Mouse (Mus musculus): ENCODE measurements around the gene Akt1s1. TPM values are rescaled to one million over a fixed set of nuclear protein-coding genes. Genes with fewer than 3 reads are reported as not detected.

Gene Akt1s1
- total and polyA plus RNA-seq, 3 experiments = 9.5 to 24.2 (median 23.3) TPM

- TF ChIP-seq TCF12 (IDR thresholded peaks at IDR 0.05; ENCODE audit: low read depth, low read length) (peak; percentile 37; the same call in 1 of the 2 replicates), ZNF384 (IDR thresholded peaks at IDR 0.05; ENCODE audit: low read depth, low read length) (no peak), KAT2A (IDR thresholded peaks at IDR 0.05; ENCODE audit: insufficient replicate concordance, low read length) (no peak), POLR2AphosphoS2 (IDR thresholded peaks at IDR 0.05; ENCODE audit: low read depth, low read length) (no peak), UBTF (IDR thresholded peaks at IDR 0.05; ENCODE audit: low read depth, low read length) (0 out of 2 replicates have a peak, but pooled peaks have one; percentile 42), NELFE (IDR thresholded peaks at IDR 0.05; ENCODE audit: low read depth, low read length) (peak; percentile 77; the same call in 1 of the 2 replicates), ZMIZ1 (IDR thresholded peaks at IDR 0.05; ENCODE audit: low read depth, low read length) (peak; percentile 59; the same call in 1 of the 2 replicates), POLR2A (IDR thresholded peaks at IDR 0.05; ENCODE audit: low read depth, low read length) (no peak), SMC3 (IDR thresholded peaks at IDR 0.05; ENCODE audit: low read depth, low read length) (no peak)
- Histone ChIP-seq H3K27me3 (replicated peaks) (no peaks in the 10 kb centered on the region), H3K4me3 (replicated peaks in 1 of 3; ENCODE audit: low read depth in 2 of 3, low read length in 2 of 3, poor library complexity in 1 of 3) (peak within 1 kb of the TSS; percentile 77 to 89 (median 86)), H3K79me2 (replicated peaks; ENCODE audit: control insufficient read depth, extremely low read depth, insufficient read depth, poor library complexity, severe bottlenecking) (peaks cover 67% of the 10 kb centered on the region), H3K4me2 (ENCODE audit: insufficient read depth, low read depth, poor library complexity, severe bottlenecking) (peak within 1 kb of the TSS; percentile 95), H3K9ac (ENCODE audit: insufficient read depth, low read depth) (peak within 1 kb of the TSS; percentile 93), H3K4me1 (ENCODE audit: control insufficient read depth in 1 of 2, insufficient read depth in 2 of 2) (peaks cover 27 to 41% of the 10 kb centered on the region in 2 experiments), H3K36me3 (replicated peaks in 1 of 2; ENCODE audit: control insufficient read depth in 1 of 2, insufficient read depth in 1 of 2, low read length in 1 of 2) (peaks cover 36 to 64% of the 10 kb centered on the region in 2 experiments), H3K27ac (ENCODE audit: insufficient read depth, low read depth) (peak within 1 kb of the TSS; percentile 97), H3K9me3 (replicated peaks; ENCODE audit: low read length) (no peaks in the 10 kb centered on the region)
- no peak for DNase-seq (ENCODE audit: extremely low read depth)
- in situ Hi-C loops (cut with MboI; ENCODE audit: low pct_ligation_motif_present, low pct_unique_long_range_greater_than_20kb, low sequenced_read_pairs) (no loop called here), dilution Hi-C loops (cut with MboI; ENCODE audit: extremely low pct_ligation_motif_present, extremely low pct_unique_long_range_greater_than_20kb, low sequenced_read_pairs) (no loop called here)
These were observed 32.2 kb upstream of the Akt1s1 start, which contains the start of gene Atf5 for GRCm38 (mm10) chr7:44816470-44817021. TSS of gene Atf5 (minus strand) at chr7:44816658.

GRCm38 (mm10) chr7:44817441-44817840, 31.4 kb upstream of the Akt1s1 start:
- peaks cover 27 to 57% of the 10 kb centered on the region in 2 experiments for H3K36me3 ChIP-seq (replicated peaks in 1 of 2; ENCODE audit: control insufficient read depth in 1 of 2, insufficient read depth in 1 of 2, low read length in 1 of 2)
- H3K4me2 ChIP-seq (ENCODE audit: insufficient read depth, low read depth, poor library complexity, severe bottlenecking) = peak overlapping the region; percentile 95
- peak overlapping the region; percentile 77 to 89 (median 86) for H3K4me3 ChIP-seq (replicated peaks in 1 of 3; ENCODE audit: low read depth in 2 of 3, low read length in 2 of 3, poor library complexity in 1 of 3)
- in situ Hi-C loops (cut with MboI; ENCODE audit: low pct_ligation_motif_present, low pct_unique_long_range_greater_than_20kb, low sequenced_read_pairs) (no loop called here), dilution Hi-C loops (cut with MboI; ENCODE audit: extremely low pct_ligation_motif_present, extremely low pct_unique_long_range_greater_than_20kb, low sequenced_read_pairs) (no loop called here)
- DNase-seq (ENCODE audit: extremely low read depth) = no peak
- H3K27ac ChIP-seq (ENCODE audit: insufficient read depth, low read depth) = peak overlapping the region; percentile 97
- no peaks in the 10 kb centered on the region for H3K27me3 ChIP-seq (replicated peaks)
- H3K79me2 ChIP-seq (replicated peaks; ENCODE audit: control insufficient read depth, extremely low read depth, insufficient read depth, poor library complexity, severe bottlenecking) = peaks cover 73% of the 10 kb centered on the region
- peaks cover 26 to 44% of the 10 kb centered on the region in 2 experiments for H3K4me1 ChIP-seq (ENCODE audit: control insufficient read depth in 1 of 2, insufficient read depth in 2 of 2)
- H3K9ac ChIP-seq (ENCODE audit: insufficient read depth, low read depth) = peak overlapping the region; percentile 93
- H3K9me3 ChIP-seq (replicated peaks; ENCODE audit: low read length) = no peaks in the 10 kb centered on the region
- TF ChIP-seq NELFE (IDR thresholded peaks at IDR 0.05; ENCODE audit: low read depth, low read length) (no peak), SIN3A (IDR thresholded peaks at IDR 0.05; ENCODE audit: low read length) (0 out of 2 replicates have a peak, but pooled peaks have one; percentile 10)

- H3K4me2 ChIP-seq (ENCODE audit: insufficient read depth, low read depth, poor library complexity, severe bottlenecking) = peak overlapping the region; percentile 95
- dilution Hi-C loops (cut with MboI; ENCODE audit: extremely low pct_ligation_motif_present, extremely low pct_unique_long_range_greater_than_20kb, low sequenced_read_pairs) = no loop called here
- H3K27ac ChIP-seq (ENCODE audit: insufficient read depth, low read depth) = peak overlapping the region; percentile 92
- H3K36me3 ChIP-seq (replicated peaks in 1 of 2; ENCODE audit: control insufficient read depth in 1 of 2, insufficient read depth in 1 of 2, low read length in 1 of 2) = peaks cover 20 to 56% of the 10 kb centered on the region in 2 experiments
- peak overlapping the region; percentile 67 to 89 (median 77) for H3K4me3 ChIP-seq (replicated peaks in 1 of 3; ENCODE audit: low read depth in 2 of 3, low read length in 2 of 3, poor library complexity in 1 of 3)
- DNase-seq (ENCODE audit: extremely low read depth) = no peak
- peaks cover 80% of the 10 kb centered on the region for H3K79me2 ChIP-seq (replicated peaks; ENCODE audit: control insufficient read depth, extremely low read depth, insufficient read depth, poor library complexity, severe bottlenecking)
- H3K4me1 ChIP-seq (ENCODE audit: control insufficient read depth in 1 of 2, insufficient read depth in 2 of 2) = peaks cover 23 to 50% of the 10 kb centered on the region in 2 experiments
- TF ChIP-seq SIN3A (IDR thresholded peaks at IDR 0.05; ENCODE audit: low read length) (0 out of 2 replicates have a peak, but pooled peaks have one; percentile 68), MEF2A (IDR thresholded peaks at IDR 0.05; ENCODE audit: borderline replicate concordance, low read depth, low read length) (0 out of 2 replicates have a peak, but pooled peaks have one; percentile 33), MAX (IDR thresholded peaks at IDR 0.05; ENCODE audit: low read length) (peak; percentile 68), ZNF384 (IDR thresholded peaks at IDR 0.05; ENCODE audit: low read depth, low read length) (peak; percentile 72), CHD1 (IDR thresholded peaks at IDR 0.05; ENCODE audit: low read depth, low read length) (no peak), ETS1 (conservative IDR thresholded peaks at IDR 0.05; ENCODE audit: low read depth, low read length) (no peak), TCF12 (IDR thresholded peaks at IDR 0.05; ENCODE audit: low read depth, low read length) (peak; percentile 13; the same call in 1 of the 2 replicates), MXI1 (IDR thresholded peaks at IDR 0.05; ENCODE audit: low read depth, low read length) (peak; percentile 32; the same call in 1 of the 2 replicates), CTCF (conservative IDR thresholded peaks at IDR 0.05 in 1 of 2, IDR thresholded peaks at IDR 0.05 in 1 of 2; ENCODE audit: low read depth in 2 of 2, low read length in 2 of 2) (peak in 1 of 2 experiments; percentile 79; a peak in 2 of 4 replicates), ELF1 (IDR thresholded peaks at IDR 0.05; ENCODE audit: low read depth, low read length) (0 out of 2 replicates have a peak, but pooled peaks have one; percentile 20), USF1 (IDR thresholded peaks at IDR 0.05; ENCODE audit: low read depth, low read length) (no peak), MYC (IDR thresholded peaks at IDR 0.05; ENCODE audit: low read depth, low read length) (peak; percentile 88), RAD21 (IDR thresholded peaks at IDR 0.05; ENCODE audit: low read depth, low read length) (no peak; the same call in 1 of the 2 replicates)
- H3K9me3 ChIP-seq (replicated peaks; ENCODE audit: low read length) = no peaks in the 10 kb centered on the region
- in situ Hi-C loops (cut with MboI; ENCODE audit: low pct_ligation_motif_present, low pct_unique_long_range_greater_than_20kb, low sequenced_read_pairs) = no loop called here
- H3K27me3 ChIP-seq (replicated peaks) = no peaks in the 10 kb centered on the region
- H3K9ac ChIP-seq (ENCODE audit: insufficient read depth, low read depth) = peak overlapping the region; percentile 93
These were observed 30.6 kb upstream of the Akt1s1 start for GRCm38 (mm10) chr7:44818164-44818563.

Data from CH12.LX (cell line).